Mouse (Mus musculus) forebrain, embryonic 14.5 days (tissue): Measurements from ENCODE around the gene Slit2. TPM values are rescaled to one million over a fixed set of nuclear protein-coding genes. Genes with fewer than 3 reads are reported as not detected.
A peak's percentile ranks its signal among the peaks of the same experiment; 100 is the strongest.

ENCODE experiments used
- ATAC-seq: fragments of 200-750 bp; cut with Nextera tagmentation; 2 replicates; pipeline ENCODE4 v1.8.0; 2017; ENCODE audit warnings: mild to moderate bottlenecking, moderate library complexity
- DNase-seq: peaks from one replicate; pipeline ENCODE4 v3.0.0-alpha.2; 2015; ENCODE audit warnings: low spot score
- H3K27ac ChIP-seq: fragments of 300-500 bp; sonication (generic); 2 replicates; pipeline ENCODE4 v1.5.1; 2014; ENCODE audit warnings: low read depth, mild to moderate bottlenecking, control low read depth, low read length, moderate library complexity
- H3K27me3 ChIP-seq: fragments of 300-500 bp; sonication (generic); replicated peaks from 2 replicates; pipeline ENCODE4 v1.6.1; 2014; ENCODE audit warnings: low read length, control low read depth, mixed read lengths; ENCODE audit not compliant: control insufficient read depth, insufficient read depth
- H3K36me3 ChIP-seq: fragments of 300-500 bp; sonication (generic); 2 replicates; pipeline ENCODE4 v1.6.1; 2014; ENCODE audit warnings: low read length, control low read depth; ENCODE audit not compliant: control insufficient read depth, insufficient read depth
- H3K4me1 ChIP-seq: fragments of 300-500 bp; sonication (generic); 2 replicates; pipeline ENCODE4 v1.6.1; 2014; ENCODE audit warnings: antibody characterized with exemption, low read length, control low read depth; ENCODE audit not compliant: control insufficient read depth, insufficient read depth
- H3K4me2 ChIP-seq: fragments of 300-500 bp; sonication (generic); 2 replicates; pipeline ENCODE4 v1.6.1; 2014; ENCODE audit warnings: mild to moderate bottlenecking, control low read depth, low read length
- H3K4me3 ChIP-seq: fragments of 300-500 bp; sonication (generic); 2 replicates; pipeline ENCODE4 v1.5.1; 2014; ENCODE audit warnings: low read depth, low read length, control low read depth
- H3K9ac ChIP-seq: fragments of 300-500 bp; sonication (generic); 2 replicates; pipeline ENCODE4 v1.6.1; 2014; ENCODE audit warnings: mild to moderate bottlenecking, low read length, control low read depth, moderate library complexity
- H3K9me3 ChIP-seq: fragments of 300-500 bp; sonication (generic); replicated peaks from 2 replicates; pipeline ENCODE4 v1.6.1; 2016; ENCODE audit warnings: low read length, control low read depth, mixed read lengths; ENCODE audit not compliant: control insufficient read depth
- WGBS: fragments of 180-500 bp; shearing (Covaris S2); extraction: QIAGEN DNeasy Blood & Tissue Kit; methylation state at CpG from one replicate; pipeline ENCODE4 v1.1.7; 2014; 5-methylcytosine and 5-hydroxymethylcytosine counted together
- polyA plus RNA-seq: library from polyadenylated mRNA; unstranded; fragments of >200 nt; fragmentation: Nextera tagmentation; extraction: Ambion mirVana; gene quantifications from 2 replicates; pipeline ENCODE4 v1.2.1, GENCODE M21; 2014

Gene Slit2
- polyA plus RNA-seq, 1 experiment from 2014 or later, result 10.0 TPM

DNA sequence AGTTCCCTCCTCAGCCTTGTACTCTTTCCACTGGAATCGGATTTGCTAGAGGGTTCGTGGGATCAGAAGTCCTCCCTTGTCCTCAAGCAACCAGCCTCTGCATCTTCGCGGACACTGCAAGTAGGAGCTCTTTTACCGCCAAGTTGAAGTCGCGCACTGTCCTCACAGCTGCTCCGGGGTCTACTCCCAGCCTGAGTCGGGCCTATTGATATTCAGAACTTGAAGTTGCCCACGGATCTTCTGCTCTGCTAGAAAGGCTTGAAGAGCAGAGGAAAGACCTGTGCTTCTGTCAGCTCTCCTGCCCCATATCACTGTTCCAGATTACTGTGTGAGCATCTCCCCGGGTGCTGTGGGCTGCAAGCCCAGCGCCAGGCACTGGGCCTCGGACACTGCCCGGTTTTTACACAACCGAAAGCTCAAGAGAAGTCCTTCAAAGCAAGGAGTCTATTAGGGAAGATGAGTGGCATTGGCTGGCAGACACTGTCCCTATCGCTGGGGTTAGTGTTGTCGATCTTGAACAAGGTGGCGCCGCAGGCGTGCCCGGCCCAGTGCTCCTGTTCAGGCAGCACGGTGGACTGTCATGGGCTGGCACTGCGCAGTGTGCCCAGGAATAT is 1.8 kb downstream of the Slit2 start:
- peak overlapping the region; percentile 96 for H3K4me2 ChIP-seq
- 2% methylated on average over 23 of the region's 23 CpGs for WGBS
- H3K9me3 ChIP-seq, result no peaks in the 10 kb centered on the region
- H3K36me3 ChIP-seq, result no peaks in the 10 kb centered on the region
- no peak overlapping the region for H3K27ac ChIP-seq
- peak; percentile 25 for DNase-seq
- H3K9ac ChIP-seq, result peak overlapping the region; percentile 75
- peak; percentile 19 for ATAC-seq
- 0 out of 2 replicates have a peak, but pooled peaks cover 3% of the 10 kb centered on the region for H3K27me3 ChIP-seq
- peak overlapping the region; percentile 63 for H3K4me3 ChIP-seq
- peaks cover 13% of the 10 kb centered on the region; the same call in 1 of the 2 replicates for H3K4me1 ChIP-seq

DNA sequence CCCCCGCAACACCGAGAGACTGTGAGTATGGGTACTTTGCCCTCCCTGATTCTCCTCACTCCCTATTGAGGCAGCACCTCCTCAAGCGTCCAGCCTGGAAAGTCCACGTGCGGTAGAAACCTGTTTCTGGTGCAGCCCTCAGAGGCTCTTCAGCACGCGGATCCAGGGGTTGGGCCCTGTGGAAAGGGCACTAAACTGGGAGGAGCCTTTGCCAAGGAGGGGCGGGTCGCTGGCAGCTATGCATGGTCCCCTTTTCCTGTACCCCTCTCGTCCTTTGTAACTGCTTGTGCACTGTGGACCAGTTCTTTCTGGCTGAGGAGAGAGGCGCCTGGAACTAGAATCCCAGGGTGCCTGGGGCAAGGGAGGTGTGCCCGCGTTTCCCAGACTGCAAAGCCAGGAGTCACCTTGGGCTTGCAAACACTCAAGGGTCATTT is 2.3 kb downstream of the Slit2 start:
- WGBS, result 1% methylated on average over 13 of the region's 13 CpGs
- DNase-seq, result peak; percentile 70

DNA sequence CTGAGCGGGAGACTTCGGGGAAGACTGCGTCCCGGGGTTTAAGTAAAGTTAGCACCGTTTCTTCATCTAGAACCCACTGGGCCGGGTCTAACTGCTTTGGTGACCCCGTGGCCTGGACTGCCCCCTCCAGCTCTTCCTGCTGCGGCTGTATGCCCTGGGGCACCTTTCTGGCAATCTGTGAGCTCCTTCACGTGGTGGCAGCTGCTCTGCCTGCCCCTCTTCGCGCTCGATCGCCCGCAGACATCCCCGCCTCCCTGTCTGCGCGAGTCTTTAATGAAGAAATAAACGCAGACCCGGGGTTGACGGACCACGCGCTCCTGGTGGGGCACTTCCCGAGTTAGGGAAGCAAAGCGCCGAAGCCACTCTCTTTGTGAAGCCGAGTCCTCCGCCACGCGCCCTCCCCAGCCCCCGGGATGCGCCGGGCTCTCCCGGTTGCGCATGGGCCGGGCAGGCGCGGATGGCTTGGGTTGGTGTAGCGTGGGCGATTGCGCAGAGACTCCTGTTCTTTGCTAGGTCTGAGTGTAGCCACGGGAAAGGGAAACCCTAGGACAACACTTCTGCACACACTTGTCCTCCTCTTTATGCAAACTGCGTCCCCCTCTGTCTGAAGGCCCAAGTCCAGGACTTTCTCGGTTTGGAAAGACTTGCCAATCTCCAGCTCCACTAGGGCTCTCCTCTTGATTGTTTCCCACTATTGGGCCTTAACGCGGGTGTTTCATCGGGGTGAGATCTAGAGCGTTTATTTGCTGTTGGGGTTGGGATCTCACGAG is 3.1 kb downstream of the Slit2 start:
- under 1% methylated on average over 48 of the region's 48 CpGs for WGBS
- H3K4me3 ChIP-seq, result peak overlapping the region; percentile 63
- no peaks in the 10 kb centered on the region for H3K9me3 ChIP-seq
- peak; percentile 12; the same call in 1 of the 2 replicates for ATAC-seq
- peaks cover 13% of the 10 kb centered on the region; the same call in 1 of the 2 replicates for H3K4me1 ChIP-seq
- no peaks in the 10 kb centered on the region for H3K36me3 ChIP-seq
- 0 out of 2 replicates have a peak overlapping the region, but pooled peaks have one; percentile 46 for H3K27ac ChIP-seq
- peak; percentile 64 for DNase-seq
- H3K27me3 ChIP-seq, result 0 out of 2 replicates have a peak, but pooled peaks cover 3% of the 10 kb centered on the region
- peak overlapping the region; percentile 96 for H3K4me2 ChIP-seq
- H3K9ac ChIP-seq, result peak overlapping the region; percentile 75

More for the DNA sequence above, 2.3 kb downstream of the Slit2 start:
- peak; percentile 54 for ATAC-seq
- Histone ChIP-seq H3K9ac (peak overlapping the region; percentile 75), H3K27ac (0 out of 2 replicates have a peak overlapping the region, but pooled peaks have one; percentile 46), H3K4me1 (peaks cover 13% of the 10 kb centered on the region; the same call in 1 of the 2 replicates), H3K4me2 (peak overlapping the region; percentile 96), H3K27me3 (0 out of 2 replicates have a peak, but pooled peaks cover 3% of the 10 kb centered on the region), H3K4me3 (peak overlapping the region; percentile 63), H3K36me3 (no peaks in the 10 kb centered on the region), H3K9me3 (no peaks in the 10 kb centered on the region)

DNA sequence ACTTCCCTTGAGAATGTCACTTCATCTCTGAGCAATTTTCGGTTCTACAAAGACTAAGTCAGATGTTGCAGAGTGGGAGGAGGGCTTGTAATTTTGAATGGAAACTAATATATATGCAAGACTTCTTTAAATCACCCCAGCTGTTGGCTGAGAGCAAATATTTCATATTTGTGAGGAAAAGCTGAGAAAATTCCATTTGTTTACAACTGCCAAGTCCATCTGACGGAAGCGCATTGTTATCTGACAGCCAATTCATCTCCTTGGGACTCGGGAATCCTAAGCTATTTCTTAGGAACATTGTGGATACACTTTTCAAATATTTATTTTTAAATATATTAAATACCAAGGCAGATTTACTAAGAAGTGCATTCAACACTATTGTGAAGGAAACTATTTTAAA is 8.0 kb downstream of the Slit2 start:
- Histone ChIP-seq H3K27ac (no peak overlapping the region), H3K9ac (no peak overlapping the region), H3K4me2 (no peak overlapping the region), H3K36me3 (0 out of 2 replicates have a peak, but pooled peaks cover 3% of the 10 kb centered on the region), H3K4me1 (no peaks in the 10 kb centered on the region), H3K27me3 (no peaks in the 10 kb centered on the region), H3K4me3 (no peak overlapping the region), H3K9me3 (no peaks in the 10 kb centered on the region)
- DNase-seq (no peak), ATAC-seq (no peak)
- WGBS, result 85% methylated on average over 4 of the region's 4 CpGs

DNA sequence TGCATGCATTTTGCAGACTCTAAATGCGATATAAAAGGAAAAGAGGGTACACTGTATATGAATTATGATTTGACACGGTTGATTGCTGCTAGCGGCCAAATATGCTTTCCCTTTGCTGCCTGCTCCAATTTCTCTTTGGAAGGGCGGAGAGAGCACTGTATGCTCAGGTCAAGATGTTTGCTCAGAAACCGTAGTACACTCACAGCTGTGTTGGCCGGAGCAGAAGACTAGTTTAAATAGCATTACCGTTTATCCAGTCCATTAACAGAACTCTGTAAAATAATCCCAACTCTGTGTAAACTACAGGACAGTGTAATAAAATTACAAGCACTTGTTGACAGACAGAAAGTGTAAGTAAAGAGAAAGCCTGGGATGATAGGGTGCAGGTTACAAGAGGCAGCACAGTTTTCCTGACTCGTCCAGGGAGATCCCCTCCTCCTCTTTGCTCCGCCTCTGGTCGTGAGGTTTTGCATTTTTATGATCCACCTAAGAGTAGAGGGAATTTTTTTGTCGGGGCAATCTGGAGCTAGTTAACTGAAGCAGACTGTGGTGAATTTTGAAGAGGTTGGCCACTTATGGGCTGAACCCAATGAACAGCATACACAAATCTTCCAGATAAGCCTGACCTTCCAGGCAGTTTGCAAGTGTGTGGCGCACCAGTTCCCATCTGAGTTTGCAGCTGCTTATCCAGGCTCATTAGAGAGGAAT is 20.9 kb downstream of the Slit2 start:
- Histone ChIP-seq H3K9ac (no peak overlapping the region), H3K36me3 (no peaks in the 10 kb centered on the region), H3K27me3 (no peaks in the 10 kb centered on the region), H3K9me3 (no peaks in the 10 kb centered on the region), H3K4me1 (peaks cover 4% of the 10 kb centered on the region; the same call in 1 of the 2 replicates), H3K27ac (no peak overlapping the region), H3K4me2 (no peak overlapping the region), H3K4me3 (no peak overlapping the region)
- WGBS, result 75% methylated on average over 12 of the region's 12 CpGs
- DNase-seq (no peak), ATAC-seq (no peak)

DNA sequence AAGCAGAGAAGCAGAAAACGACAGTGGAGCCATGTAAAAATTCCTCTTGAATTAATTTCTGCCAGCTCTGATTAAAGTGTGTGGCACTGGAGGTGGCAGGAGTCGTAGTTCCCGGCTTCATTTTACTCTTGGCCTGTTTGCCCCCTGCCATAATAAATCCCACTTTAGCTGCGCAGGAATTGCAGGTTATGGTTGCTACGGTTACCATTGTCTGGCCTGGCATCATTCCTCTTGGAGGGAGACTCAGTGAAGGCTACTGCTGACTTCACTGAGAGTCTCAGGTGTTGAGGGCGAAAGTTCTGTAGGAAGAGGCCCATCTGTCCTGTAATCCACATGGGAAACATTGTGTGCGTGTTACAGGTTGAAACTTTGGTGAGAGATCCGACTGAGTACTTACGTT is 22.6 kb downstream of the Slit2 start:
- ATAC-seq (peak; percentile 61), DNase-seq (peak; percentile 37)
- H3K27me3 ChIP-seq, result no peaks in the 10 kb centered on the region
- H3K4me2 ChIP-seq, result no peak overlapping the region
- no peaks in the 10 kb centered on the region for H3K36me3 ChIP-seq
- H3K4me3 ChIP-seq, result no peak overlapping the region
- no peak overlapping the region for H3K9ac ChIP-seq
- 36% methylated on average over 9 of the region's 9 CpGs for WGBS
- H3K27ac ChIP-seq, result no peak overlapping the region; the same call in 1 of the 2 replicates
- peaks cover 4% of the 10 kb centered on the region; the same call in 1 of the 2 replicates for H3K4me1 ChIP-seq
- no peaks in the 10 kb centered on the region for H3K9me3 ChIP-seq

DNA sequence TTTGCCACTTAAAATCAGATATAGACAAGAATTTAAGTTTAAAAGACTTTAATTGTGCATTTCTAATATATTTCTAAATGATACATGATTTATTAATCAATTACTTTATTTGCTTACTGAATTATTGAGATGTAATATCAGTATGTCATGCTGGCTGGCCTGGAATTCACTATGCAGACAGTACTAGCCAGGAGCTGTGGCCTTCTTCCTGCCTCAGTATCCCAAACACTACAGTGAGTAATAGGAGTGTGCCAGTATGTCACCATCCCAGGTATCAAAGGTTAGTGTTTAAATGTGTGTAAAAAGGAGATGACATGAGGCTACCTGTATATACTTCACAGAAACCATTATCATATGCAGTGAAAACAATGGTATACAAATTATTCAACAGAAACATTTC is 23.1 kb downstream of the Slit2 start:
- Histone ChIP-seq H3K27ac (no peak overlapping the region), H3K4me2 (no peak overlapping the region), H3K36me3 (no peaks in the 10 kb centered on the region), H3K4me3 (no peak overlapping the region), H3K9me3 (no peaks in the 10 kb centered on the region), H3K9ac (no peak overlapping the region), H3K4me1 (peaks cover 4% of the 10 kb centered on the region; the same call in 1 of the 2 replicates), H3K27me3 (no peaks in the 10 kb centered on the region)
- no peak for ATAC-seq
- DNase-seq, result no peak

DNA sequence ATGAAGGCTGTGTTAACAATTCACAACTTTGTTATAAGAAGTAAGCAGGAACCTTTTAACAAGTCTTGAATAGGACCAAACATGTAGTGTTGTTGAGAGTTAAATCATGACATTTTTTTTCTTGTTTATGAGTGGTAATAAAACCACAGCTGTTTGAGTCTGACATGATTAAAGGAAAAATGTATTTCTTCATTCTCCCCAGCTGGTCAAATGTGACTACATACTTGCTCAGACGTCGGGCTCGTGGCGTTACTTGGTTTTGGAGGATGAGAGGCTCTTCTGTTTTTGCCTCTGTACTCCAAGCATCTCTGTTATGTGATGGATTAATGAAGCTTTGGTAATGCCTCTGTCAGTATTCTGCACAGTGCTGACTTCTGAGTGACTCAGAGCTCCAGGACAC is 40.5 kb downstream of the Slit2 start:
- Histone ChIP-seq H3K36me3 (no peaks in the 10 kb centered on the region), H3K4me2 (no peak overlapping the region), H3K27me3 (no peaks in the 10 kb centered on the region), H3K4me1 (no peaks in the 10 kb centered on the region), H3K9me3 (no peaks in the 10 kb centered on the region), H3K9ac (no peak overlapping the region), H3K4me3 (no peak overlapping the region), H3K27ac (no peak overlapping the region)
- ATAC-seq (no peak), DNase-seq (no peak)
- 93% methylated on average over 4 of the region's 4 CpGs for WGBS
